Mouse (Mus musculus): Measurements from ENCODE around the gene Zfp184. TPM values are rescaled to one million over a fixed set of nuclear protein-coding genes. Genes with fewer than 3 reads are reported as not detected.
A peak's percentile ranks its signal among the peaks of the same experiment; 100 is the strongest.

Gene Zfp184
- total and polyA plus RNA-seq, 3 experiments: 0.42 to 1.0 TPM; not detected in 1

DNA sequence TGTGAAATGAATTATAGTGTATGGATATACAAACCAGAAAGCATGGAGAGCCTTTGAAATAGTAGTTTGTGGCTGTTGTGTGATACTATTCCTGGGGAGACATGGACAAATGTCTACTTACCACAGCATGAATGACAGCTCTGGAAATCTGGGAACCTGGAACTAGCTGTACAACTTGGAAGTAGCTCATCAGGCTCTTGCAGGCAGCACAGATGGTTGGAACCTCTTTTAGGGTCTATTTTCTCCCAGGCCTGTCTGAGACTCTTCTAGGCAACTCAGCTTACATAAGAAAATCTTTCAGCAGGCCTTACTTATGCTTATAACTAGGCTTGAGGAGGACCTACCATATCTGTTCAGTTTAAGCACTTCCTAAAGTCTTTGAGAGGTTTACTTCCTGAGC is 21.5 kb upstream of the Zfp184 start:
- H3K27me3 ChIP-seq (ENCODE audit: control insufficient read depth in 1 of 2, insufficient read depth in 2 of 2, low read length in 2 of 2): no peaks in the 10 kb centered on the region
- peaks cover 0 to 5% of the 10 kb centered on the region in 2 experiments; a peak in 1 of 4 replicates for H3K4me1 ChIP-seq (ENCODE audit: control insufficient read depth in 1 of 2, insufficient read depth in 2 of 2, low read length in 2 of 2)
- no peak overlapping the region for H3K27ac ChIP-seq (ENCODE audit: control insufficient read depth, low read depth, low read length)
- H3K79me2 ChIP-seq (ENCODE audit: control insufficient read depth, insufficient read depth, low read length, poor library complexity): no peaks in the 10 kb centered on the region
- DNase-seq (ENCODE audit: low read depth, low spot score): no peak
- H3K9me3 ChIP-seq (replicated peaks; ENCODE audit: insufficient read depth, low read length): no peaks in the 10 kb centered on the region
- H3K9ac ChIP-seq (ENCODE audit: control insufficient read depth, low read depth, low read length, poor library complexity, severe bottlenecking): no peak overlapping the region
- H3K36me3 ChIP-seq (ENCODE audit: control insufficient read depth in 1 of 2, insufficient read depth in 2 of 2, low read length in 2 of 2): peaks cover 0 to 10% of the 10 kb centered on the region in 2 experiments; a peak in 2 of 4 replicates
- H3K4me3 ChIP-seq (ENCODE audit: control insufficient read depth in 1 of 2, insufficient read depth in 1 of 2, low read depth in 2 of 2, low read length in 2 of 2): no peak overlapping the region
- TF ChIP-seq SMC3 (IDR thresholded peaks at IDR 0.05; ENCODE audit: low read depth, low read length) (no peak), POLR2AphosphoS2 (IDR thresholded peaks at IDR 0.05; ENCODE audit: low read length) (no peak), ZNF384 (IDR thresholded peaks at IDR 0.05; ENCODE audit: low read depth, low read length) (no peak), SIN3A (IDR thresholded peaks at IDR 0.05; ENCODE audit: low read length) (no peak), NELFE (IDR thresholded peaks at IDR 0.05; ENCODE audit: low read depth, low read length) (no peak), BHLHE40 (IDR thresholded peaks at IDR 0.05; ENCODE audit: borderline replicate concordance, low read depth, low read length) (no peak), ELF1 (IDR thresholded peaks at IDR 0.05; ENCODE audit: low read depth, low read length) (no peak), CHD2 (IDR thresholded peaks at IDR 0.05; ENCODE audit: low read length) (no peak), ZKSCAN1 (IDR thresholded peaks at IDR 0.05; ENCODE audit: low read depth, low read length) (no peak), USF1 (IDR thresholded peaks at IDR 0.05; ENCODE audit: low read depth, low read length) (no peak), MAX (IDR thresholded peaks at IDR 0.05; ENCODE audit: low read length) (no peak), ETS1 (IDR thresholded peaks at IDR 0.05; ENCODE audit: low read depth, low read length) (no peak), CHD1 (IDR thresholded peaks at IDR 0.05; ENCODE audit: low read depth, low read length) (no peak), ZC3H11A (IDR thresholded peaks at IDR 0.05; ENCODE audit: low read depth, low read length) (no peak), MYB (IDR thresholded peaks at IDR 0.05; ENCODE audit: low read depth, low read length) (no peak)

- no peaks in the 10 kb centered on the region for H3K27me3 ChIP-seq (ENCODE audit: control insufficient read depth in 1 of 2, insufficient read depth in 2 of 2, low read length in 2 of 2)
- peak; percentile 90 for DNase-seq (ENCODE audit: low read depth, low spot score)
- H3K4me1 ChIP-seq (ENCODE audit: control insufficient read depth in 1 of 2, insufficient read depth in 2 of 2, low read length in 2 of 2): peaks cover 0 to 5% of the 10 kb centered on the region in 2 experiments; a peak in 1 of 4 replicates
- H3K9me3 ChIP-seq (replicated peaks; ENCODE audit: insufficient read depth, low read length): no peaks in the 10 kb centered on the region
- no peak overlapping the region for H3K27ac ChIP-seq (ENCODE audit: control insufficient read depth, low read depth, low read length)
- peaks cover 0 to 10% of the 10 kb centered on the region in 2 experiments; a peak in 2 of 4 replicates for H3K36me3 ChIP-seq (ENCODE audit: control insufficient read depth in 1 of 2, insufficient read depth in 2 of 2, low read length in 2 of 2)
- peak overlapping the region; percentile 44 for H3K9ac ChIP-seq (ENCODE audit: control insufficient read depth, low read depth, low read length, poor library complexity, severe bottlenecking)
- peak overlapping the region; percentile 33 to 73 for H3K4me3 ChIP-seq (ENCODE audit: control insufficient read depth in 1 of 2, insufficient read depth in 1 of 2, low read depth in 2 of 2, low read length in 2 of 2)
- TF ChIP-seq BHLHE40 (IDR thresholded peaks at IDR 0.05; ENCODE audit: borderline replicate concordance, low read depth, low read length) (no peak), JUND (IDR thresholded peaks at IDR 0.05; ENCODE audit: low read depth, low read length) (no peak), GATA1 (IDR thresholded peaks at IDR 0.05; ENCODE audit: low read depth, low read length) (peak; percentile 45; the same call in 1 of the 2 replicates), MAFK (IDR thresholded peaks at IDR 0.05; ENCODE audit: borderline replicate concordance, low read depth, low read length) (peak; percentile 92), ELF1 (IDR thresholded peaks at IDR 0.05; ENCODE audit: low read depth, low read length) (no peak; the same call in 1 of the 2 replicates), TBP (IDR thresholded peaks at IDR 0.05; ENCODE audit: low read depth, low read length) (peak; percentile 100), RAD21 (IDR thresholded peaks at IDR 0.05; ENCODE audit: low read depth, low read length) (no peak)
- H3K79me2 ChIP-seq (ENCODE audit: control insufficient read depth, insufficient read depth, low read length, poor library complexity): no peaks in the 10 kb centered on the region
Measured at GRCm38 (mm10) chr13:21924734-21925335, 20.1 kb upstream of the Zfp184 start.
